9 mouse cellular contexts compared by ENCODE assay signal in the genomic region with DNA sequence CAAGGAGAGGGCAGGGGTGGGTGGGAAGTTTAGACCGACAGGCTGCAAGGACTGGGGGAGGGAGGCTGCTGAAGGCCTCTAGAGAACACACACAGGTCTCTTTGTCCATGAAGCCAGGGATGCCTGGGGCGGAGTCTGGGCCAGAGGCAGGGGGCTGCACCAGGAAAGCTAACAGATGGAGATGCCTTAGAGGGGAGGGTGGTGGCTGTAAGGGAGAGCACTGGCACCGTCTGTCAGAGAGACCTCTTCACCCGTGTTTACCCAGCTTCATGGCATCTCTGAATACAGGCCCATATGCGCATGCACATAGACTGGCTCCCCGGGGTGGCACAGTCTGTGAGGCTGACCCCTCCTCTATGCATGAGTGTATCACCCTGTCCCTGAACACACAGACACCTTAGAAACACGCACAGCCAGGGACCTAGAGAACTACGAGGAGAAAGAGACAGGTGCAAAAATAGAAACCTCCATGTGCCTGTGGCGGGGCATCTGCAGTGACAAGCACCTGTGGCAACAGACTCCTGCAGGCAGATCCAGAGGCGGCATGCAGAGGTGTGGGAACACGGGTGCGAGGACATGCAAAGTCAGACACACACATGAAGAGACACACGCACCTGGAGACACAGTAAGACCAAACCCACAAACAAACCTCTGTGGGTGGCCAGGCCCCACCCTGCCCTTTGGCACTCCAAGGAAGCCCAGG. TPM values are rescaled to one million over a fixed set of nuclear protein-coding genes. Genes with fewer than 3 reads are reported as not detected.
A peak's percentile ranks its signal among the peaks of the same experiment; 100 is the strongest.
DNase-seq lines count a peak whose midpoint lies in the region; ATAC-seq lines count a peak whose summit lies in the region.
"Had no signal": no experiment of that assay in that cellular context is flagged by ENCODE, and none has a peak within 500 bp of the region (broad histone marks: within the 10 kb centered on the region; RNA-seq: fewer than 3 reads in every experiment).

No protein-coding gene starts in this region.

- H3K27ac ChIP-seq in hindbrain, embryonic 14.5 days = peak overlapping the region; percentile 73; the same call in 1 of the 2 replicates
- H3K27ac ChIP-seq: liver, embryonic 14.5 days had no signal

- H3K9ac ChIP-seq in hindbrain, embryonic 14.5 days = no peak overlapping the region; the same call in 1 of the 2 replicates
- H3K9ac ChIP-seq: liver, embryonic 14.5 days had no signal

- peaks cover 11% of the 10 kb centered on the region for H3K36me3 ChIP-seq in hindbrain, embryonic 14.5 days (replicated peaks; ENCODE audit: control insufficient read depth, insufficient read depth)

- H3K4me2 ChIP-seq in hindbrain, embryonic 14.5 days (replicated peaks) = peak overlapping the region; percentile 76

- peak; percentile 28; the same call in 1 of the 2 replicates for ATAC-seq in hindbrain, embryonic 14.5 days (ENCODE audit: low FRiP score)
- no peak for ATAC-seq in activated CD4-positive, CD25-positive, alpha-beta regulatory T cell, adult 4 months

- WGBS in hindbrain, embryonic 14.5 days = 39% methylated on average over 13 of the region's 13 CpGs

- H3K4me3 ChIP-seq in hindbrain, embryonic 14.5 days (replicated peaks; ENCODE audit: low read length) = no peak overlapping the region

- H3K27me3 ChIP-seq in hindbrain, embryonic 14.5 days (ENCODE audit: control insufficient read depth, insufficient read depth, low read length) = no peaks in the 10 kb centered on the region

- peaks cover 54% of the 10 kb centered on the region for H3K4me1 ChIP-seq in hindbrain, embryonic 14.5 days (replicated peaks; ENCODE audit: control insufficient read depth, insufficient read depth, low read length)

- peak; percentile 30 for DNase-seq in R1 (ENCODE audit: low read depth, low spot score)
- peak; percentile 69 for DNase-seq in embryo, embryonic 10.5 days (ENCODE audit: low spot score)
- DNase-seq in hindbrain, embryonic 14.5 days (ENCODE audit: low spot score) = no peak
- DNase-seq in neural tube, embryonic 10.5 days (ENCODE audit: extremely low spot score, low spot score) = peak; percentile 36
- DNase-seq in spleen, postnatal 10 days (ENCODE audit: low spot score in 2 of 2) = no peak
- DNase-seq in kidney, adult 8-10 months = no peak
- DNase-seq: heart, postnatal 4 days had no signal

- H3K9me3 ChIP-seq in hindbrain, embryonic 14.5 days (ENCODE audit: control insufficient read depth, low read length) = no peaks in the 10 kb centered on the region

RNA-seq across cellular contexts. Expression of gene Ptprf, which starts 29.3 kb away (rescaled TPM):
- 67.1 and 68.2 TPM in 2 replicates for polyA plus RNA-seq in hindbrain, embryonic 14.5 days (2014; fragmentation: Nextera tagmentation; extraction: Ambion mirVana)
- under 1 TPM; 0.31 to 0.34 TPM for polyA plus RNA-seq in activated CD4-positive, CD25-positive, alpha-beta regulatory T cell, adult 4 months (2017; shearing (Covaris generic))

Comparison
In these comparisons a context has a peak if more than half of its experiments do, and no peak if none do; other contexts are left out.
1. DNase-seq: peak in R1 (single experiment), embryo, embryonic 10.5 days (single experiment) and neural tube, embryonic 10.5 days (single experiment); none in hindbrain, embryonic 14.5 days (single experiment), spleen, postnatal 10 days (0 of 2) and kidney, adult 8-10 months (0 of 2).
2. RNA of gene Ptprf, which starts 29.3 kb away (polyA plus RNA-seq): 67.1 to 68.2 TPM in hindbrain, embryonic 14.5 days; 0.31 to 0.34 TPM in activated CD4-positive, CD25-positive, alpha-beta regulatory T cell, adult 4 months; every median in the first group is over 10 times any median in the second.